Mouse (Mus musculus): Measurements from ENCODE around the gene Gm20481.

- TF ChIP-seq POLR2A (IDR thresholded peaks at IDR 0.05; ENCODE audit: low read depth, low read length): no peak
- TF ChIP-seq CTCF (IDR thresholded peaks at IDR 0.05; ENCODE audit: extremely low read depth, insufficient read length, insufficient replicate concordance, low read depth, low read length): no peak
These were observed 12.6 kb downstream of the Gm20481 start for GRCm38 (mm10) chr17:34982328-34982727.

Measured in small intestine, adult 2 months (tissue).